8 mouse cellular contexts compared by ENCODE assay signal in the genomic region with DNA sequence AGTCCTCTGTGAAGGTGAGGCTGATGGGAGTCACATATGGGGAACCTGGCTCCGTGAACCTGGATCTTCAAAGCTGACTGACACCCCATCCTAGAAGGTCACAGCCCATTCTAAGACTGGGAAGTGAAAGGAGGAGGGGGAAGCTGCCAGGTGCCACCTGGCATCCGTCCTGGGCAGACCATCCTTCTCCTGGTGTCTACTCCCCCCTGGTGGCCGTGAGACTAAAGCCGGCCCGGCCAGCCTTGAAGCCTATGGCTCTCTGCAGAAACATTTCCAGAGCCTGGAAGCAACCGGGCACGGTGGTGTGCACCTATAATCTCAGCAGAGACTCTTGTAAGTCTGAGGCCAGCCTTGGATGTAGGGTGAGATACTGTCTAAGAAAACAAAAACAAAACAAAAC. TPM values are rescaled to one million over a fixed set of nuclear protein-coding genes. Genes with fewer than 3 reads are reported as not detected.
DNase-seq lines count a peak whose midpoint lies in the region; ATAC-seq and TF ChIP-seq lines count a peak whose summit lies in the region.

No protein-coding gene starts in this region.

- H3K4me2 ChIP-seq in forebrain, embryonic 11.5 days (ENCODE audit: low read depth, low read length, severe bottlenecking), result no peak overlapping the region
- H3K4me2 ChIP-seq in kidney, embryonic 15.5 days, result no peak overlapping the region
- no peak overlapping the region for H3K4me2 ChIP-seq in midbrain, embryonic 14.5 days (ENCODE audit: low read length)

- no peak for ATAC-seq in CD4-positive, CD25-positive, alpha-beta regulatory T cell, adult 4 months
- 0 out of 2 replicates have a peak, but pooled peaks have one; percentile 30 for ATAC-seq in forebrain, embryonic 11.5 days (replicated peaks; ENCODE audit: low FRiP score)
- ATAC-seq in kidney, embryonic 15.5 days (replicated peaks; ENCODE audit: low FRiP score), result 0 out of 2 replicates have a peak, but pooled peaks have one; percentile 36
- ATAC-seq in midbrain, embryonic 14.5 days (ENCODE audit: low FRiP score, low TSS enrichment), result peak; percentile 68; the same call in 1 of the 2 replicates

- no peak for TF ChIP-seq POLR2A in testis, adult 2 months (IDR thresholded peaks at IDR 0.05; ENCODE audit: control insufficient read depth, low read depth, low read length)

- H3K27ac ChIP-seq in testis, adult 2 months (ENCODE audit: control insufficient read depth, insufficient read depth, low read depth, low read length), result no peak overlapping the region
- no peak overlapping the region for H3K27ac ChIP-seq in forebrain, embryonic 11.5 days (ENCODE audit: low read depth, low read length)
- no peak overlapping the region for H3K27ac ChIP-seq in kidney, embryonic 15.5 days
- no peak overlapping the region for H3K27ac ChIP-seq in midbrain, embryonic 14.5 days (replicated peaks; ENCODE audit: low read depth, low read length)

- H3K27me3 ChIP-seq in testis, adult 2 months (ENCODE audit: control insufficient read depth, insufficient read depth, low read length), result no peaks in the 10 kb centered on the region
- H3K27me3 ChIP-seq in forebrain, embryonic 11.5 days (ENCODE audit: control insufficient read depth, insufficient read depth, low read length), result no peaks in the 10 kb centered on the region
- 0 out of 2 replicates have a peak, but pooled peaks cover 4% of the 10 kb centered on the region for H3K27me3 ChIP-seq in kidney, embryonic 15.5 days
- no peaks in the 10 kb centered on the region for H3K27me3 ChIP-seq in midbrain, embryonic 14.5 days (ENCODE audit: control insufficient read depth, insufficient read depth, low read length)

- WGBS in forebrain, embryonic 11.5 days, result 27% methylated on average over 7 of the region's 7 CpGs
- WGBS in kidney, embryonic 15.5 days, result 15% methylated on average over 7 of the region's 7 CpGs
- WGBS in midbrain, embryonic 14.5 days, result 19% methylated on average over 7 of the region's 7 CpGs

- no peaks in the 10 kb centered on the region for H3K36me3 ChIP-seq in testis, adult 2 months (ENCODE audit: control insufficient read depth, insufficient read depth, low read length)
- no peaks in the 10 kb centered on the region for H3K36me3 ChIP-seq in forebrain, embryonic 11.5 days (ENCODE audit: control insufficient read depth, insufficient read depth, low read length)
- H3K36me3 ChIP-seq in kidney, embryonic 15.5 days, result no peaks in the 10 kb centered on the region
- no peaks in the 10 kb centered on the region for H3K36me3 ChIP-seq in midbrain, embryonic 14.5 days (ENCODE audit: control insufficient read depth, insufficient read depth, low read length)

- no peak overlapping the region for H3K4me3 ChIP-seq in testis, adult 2 months (ENCODE audit: control insufficient read depth, low read depth, low read length)
- H3K4me3 ChIP-seq in forebrain, embryonic 11.5 days (ENCODE audit: low read depth, low read length), result no peak overlapping the region
- H3K4me3 ChIP-seq in kidney, embryonic 15.5 days (replicated peaks), result no peak overlapping the region
- H3K4me3 ChIP-seq in midbrain, embryonic 14.5 days (replicated peaks; ENCODE audit: low read depth, low read length), result no peak overlapping the region

- H3K9me3 ChIP-seq in forebrain, embryonic 11.5 days (ENCODE audit: control insufficient read depth, low read length), result no peaks in the 10 kb centered on the region
- no peaks in the 10 kb centered on the region for H3K9me3 ChIP-seq in kidney, embryonic 15.5 days (replicated peaks)
- no peaks in the 10 kb centered on the region for H3K9me3 ChIP-seq in midbrain, embryonic 14.5 days (ENCODE audit: control insufficient read depth, low read length)

- peaks cover 9% of the 10 kb centered on the region for H3K4me1 ChIP-seq in testis, adult 2 months (ENCODE audit: control insufficient read depth, insufficient read depth, low read length)
- no peaks in the 10 kb centered on the region for H3K4me1 ChIP-seq in forebrain, embryonic 11.5 days (replicated peaks; ENCODE audit: control insufficient read depth, insufficient read depth, low read length)
- H3K4me1 ChIP-seq in kidney, embryonic 15.5 days, result no peaks in the 10 kb centered on the region
- H3K4me1 ChIP-seq in midbrain, embryonic 14.5 days (ENCODE audit: control insufficient read depth, insufficient read depth, low read length), result no peaks in the 10 kb centered on the region

- no peak overlapping the region for H3K9ac ChIP-seq in forebrain, embryonic 11.5 days (ENCODE audit: low read length)
- H3K9ac ChIP-seq in kidney, embryonic 15.5 days, result no peak overlapping the region
- H3K9ac ChIP-seq in midbrain, embryonic 14.5 days (replicated peaks; ENCODE audit: low read length), result no peak overlapping the region

- DNase-seq in CD4-positive, CD25-positive, alpha-beta regulatory T cell, adult 2 months (ENCODE audit: low read depth, low spot score), result peak; percentile 31
- DNase-seq in testis, postnatal 14 days (ENCODE audit: low spot score), result no peak
- peak; percentile 84 for DNase-seq in forebrain, embryonic 11.5 days (ENCODE audit: low spot score)
- DNase-seq in midbrain, embryonic 14.5 days, result peak; percentile 88
- peak; percentile 69 for DNase-seq in thymus, postnatal 25 days

- peak; percentile 43; the same call in 1 of the 2 replicates for TF ChIP-seq CTCF in testis, adult 2 months (IDR thresholded peaks at IDR 0.05; ENCODE audit: control insufficient read depth, insufficient read depth, insufficient replicate concordance, low read depth, low read length)

RNA-seq across cellular contexts. Expression of a gene that starts 9.0 kb away (rescaled TPM):
- polyA plus RNA-seq in CD4-positive, CD25-positive, alpha-beta regulatory T cell, adult 4 months (2017; shearing (Covaris generic)), result 1 to 10 TPM; 2.0 to 3.4 TPM
- 18.9 and 20.5 TPM in 2 replicates for polyA plus RNA-seq in testis, adult 2 months (2012; rRNA removed)
- 19.7 and 21.1 TPM in 2 replicates for polyA plus RNA-seq in forebrain, embryonic 11.5 days (2014; fragmentation: Nextera tagmentation; extraction: Ambion mirVana)
- 42.7 and 48.4 TPM in 2 replicates for polyA plus RNA-seq in kidney, embryonic 15.5 days (2015; fragmentation: Nextera tagmentation; extraction: Ambion mirVana)
- 19.1 and 40.0 TPM in 2 replicates for polyA plus RNA-seq in midbrain, embryonic 14.5 days (2014; fragmentation: Nextera tagmentation; extraction: Ambion mirVana)

RNA-seq across cellular contexts. Expression of a gene that starts 15.9 kb away (rescaled TPM):
- 1 to 10 TPM in 1 of 2 experiments, under 1 TPM in 1; 0.63 to 1.1 TPM for polyA plus RNA-seq in CD4-positive, CD25-positive, alpha-beta regulatory T cell, adult 4 months (2017; shearing (Covaris generic))
- 8.9 and 10.9 TPM in 2 replicates for polyA plus RNA-seq in testis, adult 2 months (2012; rRNA removed)
- polyA plus RNA-seq in forebrain, embryonic 11.5 days (2014; fragmentation: Nextera tagmentation; extraction: Ambion mirVana), result 10.0 and 10.7 TPM in 2 replicates
- polyA plus RNA-seq in kidney, embryonic 15.5 days (2015; fragmentation: Nextera tagmentation; extraction: Ambion mirVana), result 20.2 and 21.3 TPM in 2 replicates
- polyA plus RNA-seq in midbrain, embryonic 14.5 days (2014; fragmentation: Nextera tagmentation; extraction: Ambion mirVana), result 11.0 and 19.3 TPM in 2 replicates

RNA-seq across cellular contexts. Expression of a gene that starts 21.6 kb away (rescaled TPM):
- polyA plus RNA-seq in CD4-positive, CD25-positive, alpha-beta regulatory T cell, adult 4 months (2017; shearing (Covaris generic)), result 1 to 10 TPM in 1 of 2 experiments, under 1 TPM in 1; 0.31 to 1.9 TPM
- polyA plus RNA-seq in testis, adult 2 months (2012; rRNA removed), result 5.2 and 6.7 TPM in 2 replicates
- polyA plus RNA-seq in forebrain, embryonic 11.5 days (2014; fragmentation: Nextera tagmentation; extraction: Ambion mirVana), result 8.2 and 11.3 TPM in 2 replicates
- polyA plus RNA-seq in kidney, embryonic 15.5 days (2015; fragmentation: Nextera tagmentation; extraction: Ambion mirVana), result 19.9 and 24.3 TPM in 2 replicates
- 12.7 and 23.0 TPM in 2 replicates for polyA plus RNA-seq in midbrain, embryonic 14.5 days (2014; fragmentation: Nextera tagmentation; extraction: Ambion mirVana)

RNA-seq across cellular contexts. Expression of a gene that starts 41.2 kb away (rescaled TPM):
- polyA plus RNA-seq in CD4-positive, CD25-positive, alpha-beta regulatory T cell, adult 4 months (2017; shearing (Covaris generic)), result not detected
- polyA plus RNA-seq in testis, adult 2 months (2012; rRNA removed), result 0.49 and 1.7 TPM in 2 replicates
- polyA plus RNA-seq in forebrain, embryonic 11.5 days (2014; fragmentation: Nextera tagmentation; extraction: Ambion mirVana), result 35.8 and 36.9 TPM in 2 replicates
- polyA plus RNA-seq in kidney, embryonic 15.5 days (2015; fragmentation: Nextera tagmentation; extraction: Ambion mirVana), result 7.1 and 8.7 TPM in 2 replicates
- 27.6 and 32.8 TPM in 2 replicates for polyA plus RNA-seq in midbrain, embryonic 14.5 days (2014; fragmentation: Nextera tagmentation; extraction: Ambion mirVana)
